Comparison of ENCODE assay signal across 8 mouse cellular contexts in the genomic region with DNA sequence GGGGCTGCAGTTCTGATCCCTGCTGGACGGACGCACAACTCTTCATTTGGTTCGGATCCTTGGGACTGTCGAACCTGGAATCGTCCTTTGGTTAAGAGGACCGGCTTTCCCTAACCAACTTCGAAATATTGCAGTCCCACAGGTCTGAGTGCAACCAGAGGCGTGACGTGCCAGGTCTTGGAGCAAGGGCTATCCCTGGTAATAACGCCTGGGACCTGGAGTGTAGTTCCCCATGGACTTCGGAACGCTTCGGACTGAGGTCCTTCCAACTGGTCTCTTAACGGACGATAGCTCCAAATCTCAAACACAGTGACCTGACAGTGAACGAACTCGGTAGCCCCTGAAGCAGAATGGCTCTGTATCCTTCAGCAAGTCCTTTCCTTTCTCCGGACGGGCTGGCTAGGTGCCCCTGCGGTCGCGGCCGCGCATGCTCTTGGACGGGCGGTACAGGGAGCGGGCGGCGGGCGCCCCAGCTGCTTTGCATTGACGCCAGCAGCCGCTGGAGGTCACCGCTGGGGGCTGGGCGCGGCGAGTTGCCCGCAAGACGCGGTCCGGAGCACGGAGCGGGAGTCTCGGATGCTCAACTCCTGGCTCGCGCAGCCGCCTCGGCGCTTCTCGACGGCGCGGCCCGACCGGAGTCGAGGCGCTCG. TPM values are rescaled to one million over a fixed set of nuclear protein-coding genes. Genes with fewer than 3 reads are reported as not detected.
DNase-seq lines count a peak whose midpoint lies in the region; ATAC-seq lines count a peak whose summit lies in the region.

No protein-coding gene starts in this region.

- H3K27me3 ChIP-seq in embryonic facial prominence, embryonic 13.5 days, result peaks cover 83% of the 10 kb centered on the region
- H3K27me3 ChIP-seq in limb, embryonic 12.5 days, result peaks cover 66% of the 10 kb centered on the region
- peaks cover 64% of the 10 kb centered on the region for H3K27me3 ChIP-seq in midbrain, embryonic 13.5 days

- DNase-seq in adrenal gland, postnatal 4 days (ENCODE audit: low spot score in 2 of 2), result peak; percentile 92 to 95
- peak; percentile 95 to 97 for DNase-seq in heart, adult 9 months (ENCODE audit: low spot score in 2 of 2)
- peak; percentile 99 for DNase-seq in kidney, adult 9 months
- peak; percentile 94 for DNase-seq in skeletal muscle tissue, adult 2 months (ENCODE audit: low read depth, low spot score)
- DNase-seq in yolk sac, embryonic 10.5 days (ENCODE audit: low spot score), result peak; percentile 92

- under 1% methylated on average over 48 of the region's 57 CpGs for WGBS in embryonic facial prominence, embryonic 13.5 days
- under 1% methylated on average over 57 of the region's 57 CpGs for WGBS in limb, embryonic 12.5 days
- WGBS in midbrain, embryonic 13.5 days, result under 1% methylated on average over 57 of the region's 57 CpGs

- H3K9me3 ChIP-seq in embryonic facial prominence, embryonic 13.5 days, result no peaks in the 10 kb centered on the region
- H3K9me3 ChIP-seq in limb, embryonic 12.5 days, result no peaks in the 10 kb centered on the region
- H3K9me3 ChIP-seq in midbrain, embryonic 13.5 days, result no peaks in the 10 kb centered on the region

- peak overlapping the region; percentile 51 for H3K4me3 ChIP-seq in embryonic facial prominence, embryonic 13.5 days
- peak overlapping the region; percentile 51 for H3K4me3 ChIP-seq in limb, embryonic 12.5 days (replicated peaks)
- H3K4me3 ChIP-seq in midbrain, embryonic 13.5 days (replicated peaks), result peak overlapping the region; percentile 47

- H3K27ac ChIP-seq in embryonic facial prominence, embryonic 13.5 days, result peak overlapping the region; percentile 75
- H3K27ac ChIP-seq in limb, embryonic 12.5 days, result peak overlapping the region; percentile 62
- peak overlapping the region; percentile 10; the same call in 1 of the 2 replicates for H3K27ac ChIP-seq in midbrain, embryonic 13.5 days

- ATAC-seq in embryonic facial prominence, embryonic 13.5 days (ENCODE audit: insufficient number of reproducible peaks, insufficient read depth, low FRiP score, low TSS enrichment, low read depth), result peak; percentile 67
- ATAC-seq in limb, embryonic 12.5 days (ENCODE audit: insufficient number of reproducible peaks, insufficient read depth, low FRiP score, low TSS enrichment, low read depth), result peak; percentile 77
- peak; percentile 92 for ATAC-seq in midbrain, embryonic 13.5 days

- H3K36me3 ChIP-seq in embryonic facial prominence, embryonic 13.5 days, result no peaks in the 10 kb centered on the region
- no peaks in the 10 kb centered on the region for H3K36me3 ChIP-seq in limb, embryonic 12.5 days
- H3K36me3 ChIP-seq in midbrain, embryonic 13.5 days, result no peaks in the 10 kb centered on the region

- peak overlapping the region; percentile 72 for H3K4me2 ChIP-seq in embryonic facial prominence, embryonic 13.5 days
- H3K4me2 ChIP-seq in limb, embryonic 12.5 days, result peak overlapping the region; percentile 61
- H3K4me2 ChIP-seq in midbrain, embryonic 13.5 days (replicated peaks), result peak overlapping the region; percentile 62

- H3K9ac ChIP-seq in embryonic facial prominence, embryonic 13.5 days, result peak overlapping the region; percentile 66
- peak overlapping the region; percentile 48 for H3K9ac ChIP-seq in limb, embryonic 12.5 days (replicated peaks)
- H3K9ac ChIP-seq in midbrain, embryonic 13.5 days (replicated peaks), result peak overlapping the region; percentile 43

- H3K4me1 ChIP-seq in embryonic facial prominence, embryonic 13.5 days, result peaks cover 20% of the 10 kb centered on the region
- H3K4me1 ChIP-seq in limb, embryonic 12.5 days (replicated peaks), result peaks cover 20% of the 10 kb centered on the region; the same call in 1 of the 2 replicates
- H3K4me1 ChIP-seq in midbrain, embryonic 13.5 days (replicated peaks), result peaks cover 18% of the 10 kb centered on the region

RNA-seq across cellular contexts. Expression of gene Pde8a, which starts 0.6 kb away (rescaled TPM):
- 10 to 100 TPM; 22.3 to 25.8 TPM for total RNA-seq in adrenal gland, postnatal 4 days (2021)
- 4.7 and 5.3 TPM in 2 replicates for polyA plus RNA-seq in embryonic facial prominence, embryonic 13.5 days (2015; fragmentation: Nextera tagmentation; extraction: Ambion mirVana)
- polyA plus RNA-seq in limb, embryonic 12.5 days (2016; fragmentation: Nextera tagmentation; extraction: Ambion mirVana), result 3.6 and 4.3 TPM in 2 replicates
- polyA plus RNA-seq in midbrain, embryonic 13.5 days (2015; fragmentation: Nextera tagmentation; extraction: Ambion mirVana), result 1.8 and 2.5 TPM in 2 replicates

Comparison
In these comparisons a context has a peak if more than half of its experiments do, and no peak if none do; other contexts are left out.
1. Peak in every context shown above with its lines: DNase-seq, ATAC-seq, H3K4me3 ChIP-seq and H3K27ac ChIP-seq.
2. H3K27ac ChIP-seq: peak in every context shown above with its lines; median percentile 75 in embryonic facial prominence, embryonic 13.5 days; 62 in limb, embryonic 12.5 days; 10 in midbrain, embryonic 13.5 days.